Mouse (Mus musculus) MEL (cell line): ENCODE measurements at regions not wholly inside any gene's neighbourhood (a gene's known extent, or its start where the extent isn't known, plus 50 kb on each side); places are given as distances from the start of the nearest gene placed in this dataset.

ENCODE experiments used
- DNase-seq: peaks from one replicate; pipeline ENCODE4 v3.0.0; 2011; ENCODE audit warnings: low read depth, low spot score
- H3K27ac ChIP-seq: 2 replicates; pipeline ENCODE4 v1.5.1; 2012; ENCODE audit warnings: low read depth, mild to moderate bottlenecking, control low read depth, low read length, moderate library complexity; ENCODE audit not compliant: control insufficient read depth
- H3K27me3 ChIP-seq, 2 experiments: fragments of 150-350 bp in 1 of 2; sonication (generic) in 1 of 2; 2 replicates each; pipeline ENCODE4 v1.6.1; 2012; ENCODE audit warnings: low read length in 2 of 2, mild to moderate bottlenecking in 2 of 2, improper control_type of control experiment in 1 of 2, moderate library complexity in 1 of 2; ENCODE audit not compliant: insufficient read depth in 2 of 2, control insufficient read depth in 1 of 2
- H3K36me3 ChIP-seq, 2 experiments: 2 replicates each; pipeline ENCODE4 v1.6.1; 2012 to 2014; ENCODE audit warnings: low read length in 2 of 2, improper control_type of control experiment in 1 of 2, inconsistent platforms in 1 of 2, mild to moderate bottlenecking in 1 of 2; ENCODE audit not compliant: insufficient read depth in 2 of 2, control insufficient read depth in 1 of 2
- H3K4me1 ChIP-seq, 2 experiments: fragments of 150-350 bp in 1 of 2; sonication (generic) in 1 of 2; 2 replicates each; pipeline ENCODE4 v1.6.1; 2012; ENCODE audit warnings: low read length in 2 of 2, improper control_type of control experiment in 1 of 2, mild to moderate bottlenecking in 1 of 2; ENCODE audit not compliant: insufficient read depth in 2 of 2, control insufficient read depth in 1 of 2
- H3K4me3 ChIP-seq, 2 experiments: fragments of 150-350 bp in 1 of 2; sonication (generic) in 1 of 2; 2 replicates each; pipeline ENCODE4 v1.5.1; 2012; ENCODE audit warnings: low read depth in 2 of 2, low read length in 2 of 2, mild to moderate bottlenecking in 2 of 2, moderate library complexity in 2 of 2, control low read depth in 1 of 2, improper control_type of control experiment in 1 of 2; ENCODE audit not compliant: control insufficient read depth in 1 of 2, insufficient read depth in 1 of 2
- H3K79me2 ChIP-seq: 2 replicates; pipeline ENCODE4 v1.6.1; 2012; ENCODE audit warnings: mild to moderate bottlenecking, low read length, moderate library complexity; ENCODE audit not compliant: control insufficient read depth, poor library complexity, insufficient read depth
- H3K9ac ChIP-seq: 2 replicates; pipeline ENCODE4 v1.6.1; 2012; ENCODE audit warnings: low read depth, mild to moderate bottlenecking, control low read depth, low read length, moderate library complexity; ENCODE audit not compliant: control insufficient read depth, poor library complexity, severe bottlenecking
- H3K9me3 ChIP-seq: fragments of 150-350 bp; sonication (generic); replicated peaks from 2 replicates; pipeline ENCODE4 v1.6.1; 2012; ENCODE audit warnings: mild to moderate bottlenecking, low read length, improper control_type of control experiment, moderate library complexity; ENCODE audit not compliant: insufficient read depth
- CHD2 ChIP-seq: IDR thresholded peaks from 2 replicates; pipeline ENCODE4 v1.6.1; 2011; ENCODE audit warnings: low read length, improper control_type of control experiment
- EP300 ChIP-seq, 2 experiments: IDR thresholded peaks; 2 replicates each; pipeline ENCODE4 v1.6.1; 2011; ENCODE audit warnings: improper control_type of control experiment in 2 of 2, low read length in 2 of 2, low read depth in 1 of 2, mild to moderate bottlenecking in 1 of 2
- ETS1 ChIP-seq: IDR thresholded peaks from 2 replicates; pipeline ENCODE4 v1.6.1; 2012; ENCODE audit warnings: low read depth, mild to moderate bottlenecking, inconsistent platforms, low read length, improper control_type of control experiment, moderate library complexity
- GABPA ChIP-seq: IDR thresholded peaks from 2 replicates; pipeline ENCODE4 v1.6.1; 2012; ENCODE audit warnings: low read depth, mild to moderate bottlenecking, inconsistent platforms, low read length, improper control_type of control experiment, moderate library complexity
- JUND ChIP-seq: IDR thresholded peaks from 2 replicates; pipeline ENCODE4 v1.6.1; 2011; ENCODE audit warnings: low read depth, mild to moderate bottlenecking, improper control_type of control experiment, low read length
- KAT2A ChIP-seq: conservative IDR thresholded peaks from 2 replicates; pipeline ENCODE4 v1.6.1; 2012; ENCODE audit warnings: low read depth, low read length, improper control_type of control experiment, inconsistent platforms
- MAFK ChIP-seq: IDR thresholded peaks from 2 replicates; pipeline ENCODE4 v1.6.1; 2011; ENCODE audit warnings: low read depth, mild to moderate bottlenecking, low read length, improper control_type of control experiment, borderline replicate concordance
- MEF2A ChIP-seq: IDR thresholded peaks from 2 replicates; pipeline ENCODE4 v1.6.1; 2014; ENCODE audit warnings: low read depth, mild to moderate bottlenecking, inconsistent platforms, low read length, improper control_type of control experiment; ENCODE audit not compliant: poor library complexity, insufficient replicate concordance, severe bottlenecking; ENCODE audit errors: extremely low read depth
- MXI1 ChIP-seq: IDR thresholded peaks from 2 replicates; pipeline ENCODE4 v1.6.1; 2011; ENCODE audit warnings: mild to moderate bottlenecking, low read depth, low read length, improper control_type of control experiment
- NELFE ChIP-seq: IDR thresholded peaks from 2 replicates; pipeline ENCODE4 v1.6.1; 2011; ENCODE audit warnings: low read depth, low read length, improper control_type of control experiment
- POLR2A ChIP-seq, 2 experiments: IDR thresholded peaks; 2 replicates each; pipeline ENCODE4 v1.6.1; 2011 to 2012; ENCODE audit warnings: low read length in 2 of 2, mild to moderate bottlenecking in 2 of 2, control low read depth in 1 of 2, improper control_type of control experiment in 1 of 2, low read depth in 1 of 2, moderate library complexity in 1 of 2; ENCODE audit not compliant: control insufficient read depth in 1 of 2, insufficient read depth in 1 of 2, poor library complexity in 1 of 2
- UBTF ChIP-seq: IDR thresholded peaks from 2 replicates; pipeline ENCODE4 v1.6.1; 2012; ENCODE audit warnings: low read depth, mild to moderate bottlenecking, inconsistent platforms, low read length, improper control_type of control experiment, moderate library complexity, borderline replicate concordance; ENCODE audit not compliant: insufficient read depth
- USF2 ChIP-seq, 2 experiments: IDR thresholded peaks; 2 replicates each; pipeline ENCODE4 v1.6.1; 2011 to 2012; ENCODE audit warnings: improper control_type of control experiment in 2 of 2, low read length in 2 of 2, borderline replicate concordance in 1 of 2, inconsistent platforms in 1 of 2, low read depth in 1 of 2, mild to moderate bottlenecking in 1 of 2; ENCODE audit not compliant: insufficient read depth in 1 of 2
- ZNF384 ChIP-seq: IDR thresholded peaks from 2 replicates; pipeline ENCODE4 v1.6.1; 2012; ENCODE audit warnings: low read depth, mild to moderate bottlenecking, inconsistent platforms, low read length, improper control_type of control experiment

GRCm38 (mm10) chr10:111071805-111072553 is 62.0 kb upstream of the Zdhhc17 start:
- TF ChIP-seq MAFK (no peak), ZNF384 (no peak), KAT2A (no peak), MXI1 (no peak), EP300 (IDR thresholded peaks at IDR 0.05; ENCODE audit: low read depth in 1 of 2, low read length in 2 of 2) (no peak), CHD2 (no peak)
- peaks cover 0 to 26% of the 10 kb centered on the region in 2 experiments; a peak in 2 of 4 replicates for H3K36me3 ChIP-seq
- peak; percentile 35 for DNase-seq
- H3K27ac ChIP-seq = no peak overlapping the region
- no peaks in the 10 kb centered on the region for H3K9me3 ChIP-seq
- H3K9ac ChIP-seq = no peak overlapping the region
- no peaks in the 10 kb centered on the region for H3K79me2 ChIP-seq
- H3K4me3 ChIP-seq = no peak overlapping the region
- peaks cover 10 to 27% of the 10 kb centered on the region in 2 experiments for H3K4me1 ChIP-seq
- H3K27me3 ChIP-seq = no peaks in the 10 kb centered on the region

- Histone ChIP-seq H3K9ac (no peak overlapping the region), H3K4me3 (no peak overlapping the region), H3K79me2 (no peaks in the 10 kb centered on the region), H3K4me1 (no peaks in the 10 kb centered on the region; a peak in 1 of 4 replicates), H3K27ac (no peak overlapping the region), H3K9me3 (no peaks in the 10 kb centered on the region), H3K27me3 (no peaks in the 10 kb centered on the region), H3K36me3 (peaks cover 0 to 2% of the 10 kb centered on the region in 2 experiments; a peak in 2 of 4 replicates)
- DNase-seq = no peak
- TF ChIP-seq ETS1 (no peak), MEF2A (no peak), USF2 (IDR thresholded peaks at IDR 0.05; ENCODE audit: borderline replicate concordance in 1 of 2, insufficient read depth in 1 of 2, low read depth in 1 of 2, low read length in 2 of 2) (no peak), GABPA (no peak), POLR2A (IDR thresholded peaks at IDR 0.05; ENCODE audit: control insufficient read depth in 1 of 2, insufficient read depth in 1 of 2, low read depth in 1 of 2, low read length in 2 of 2, poor library complexity in 1 of 2) (no peak), JUND (no peak), NELFE (no peak), UBTF (no peak)
These were observed 56.2 kb upstream of the Zdhhc17 start for GRCm38 (mm10) chr10:111066146-111066545.
